Mouse (Mus musculus) left cerebral cortex, postnatal 10 days (tissue): ENCODE measurements around the gene Sec16a. TPM values are rescaled to one million over a fixed set of nuclear protein-coding genes. Genes with fewer than 3 reads are reported as not detected.

ENCODE experiments used
- DNase-seq, 2 experiments: peaks; one replicate each; pipeline ENCODE4 v3.0.0; 2021 to 2022; ENCODE audit warnings: low spot score in 2 of 2, mixed read lengths in 1 of 2; ENCODE audit errors: extremely low spot score in 1 of 2
- intact Hi-C: fragments of 180-260 bp; cut with DNase I; formaldehyde crosslinking; loops from one replicate; pipeline ENCODE4 v1.15.1; 2025
- microRNA-seq: library from miRNA; unstranded; fragments of <30 nt; microRNA quantifications from one replicate; pipeline ENCODE4 v1.2.0, GENCODE M21; 2022
- total RNA-seq, 2 experiments: library from RNA; stranded (reverse); gene quantifications; 2 replicates each; pipeline ENCODE4 v1.2.3; 2021

Gene Sec16a
- total RNA-seq, 2 experiments from 2014 or later: 43.6 to 46.3 TPM

- intact Hi-C loops: no loop called here
- no peak for DNase-seq
Observed at GRCm38 (mm10) chr2:26363481-26363880, 81.5 kb downstream of the Sec16a start.

GRCm38 (mm10) chr2:26362991-26363390 is 82.0 kb downstream of the Sec16a start:
- intact Hi-C loops: no loop called here
- DNase-seq: no peak

GRCm38 (mm10) chr2:26360772-26361171 is 84.2 kb downstream of the Sec16a start, which contains the start of gene Card9:
Card9 (minus strand) TSS chr2:26360918.
- intact Hi-C loops: no loop called here

GRCm38 (mm10) chr2:26359983-26360382 is 85.0 kb downstream of the Sec16a start:
- intact Hi-C loops: no loop called here
- DNase-seq: peak in 1 of 2 experiments; percentile 51

More at GRCm38 (mm10) chr2:26360772-26361171, 84.2 kb downstream of the Sec16a start, which contains the start of gene Card9:
- DNase-seq: no peak

Small RNA genes lying within 50 kb of the gene (microRNA-seq; reads per million reads assigned to microRNA genes)
- gene Mir6996: 2.0 reads per million

Other genes starting within 250 kb of the Sec16a start
- not detected for gene Lhx3, start 236.9 kb downstream of the Sec16a start, total RNA-seq
- gene Qsox2, start 207.7 kb downstream of the Sec16a start, total RNA-seq: 10 to 100 TPM; 20.7 to 21.7 TPM
- gene Ccdc187, start 150.7 kb downstream of the Sec16a start, total RNA-seq: 1 to 10 TPM; 1.3 to 2.0 TPM
- gene Gpsm1, start 129.7 kb downstream of the Sec16a start, total RNA-seq: 100 to 1,000 TPM; 103 to 108 TPM
- gene Dnlz, start 93.1 kb downstream of the Sec16a start, total RNA-seq: 10 to 100 TPM; 26.7 to 27.6 TPM
- gene Card9, start 84.3 kb downstream of the Sec16a start, total RNA-seq: 1 to 10 TPM; 2.1 to 2.9 TPM
- gene Snapc4, start 64.6 kb downstream of the Sec16a start, total RNA-seq: 10 to 100 TPM; 78.8 to 80.9 TPM
- 100 to 1,000 TPM; 187 to 190 TPM for gene Entr1, start 55.9 kb downstream of the Sec16a start, total RNA-seq
- 100 to 1,000 TPM; 126 to 129 TPM for gene Pmpca, start 55.9 kb downstream of the Sec16a start, total RNA-seq
- gene Inpp5e, start 36.0 kb downstream of the Sec16a start, total RNA-seq: 10 to 100 TPM; 17.3 to 19.6 TPM
- 10 to 100 TPM; 26.4 to 30.5 TPM for gene Notch1, start 71.4 kb upstream of the Sec16a start, total RNA-seq
- 10 to 100 TPM; 73.5 to 83.0 TPM for gene Egfl7, start 134.8 kb upstream of the Sec16a start, total RNA-seq
- not detected for gene Gm20532, start 141.4 kb upstream of the Sec16a start, total RNA-seq
- gene Agpat2, start 159.2 kb upstream of the Sec16a start, total RNA-seq: 1 to 10 TPM; 1.6 to 2.2 TPM
- gene Fam69b, start 183.2 kb upstream of the Sec16a start, total RNA-seq: 10 to 100 TPM; 88.2 to 90.8 TPM
- not detected for gene Lcn4, start 226.1 kb upstream of the Sec16a start, total RNA-seq